Mouse (Mus musculus) megakaryocyte, adult 5-6 weeks (primary cell): ENCODE measurements around the gene 1600002K03Rik. TPM values are rescaled to one million over a fixed set of nuclear protein-coding genes. Genes with fewer than 3 reads are reported as not detected.

Source experiments
- ATAC-seq: 2 replicates; pipeline ENCODE4 v1.8.0; 2016; ENCODE audit warnings: mild to moderate bottlenecking, inconsistent platforms; ENCODE audit not compliant: poor library complexity, severe bottlenecking
- total RNA-seq, 2 experiments: library from RNA; stranded (forward) in 1 of 2; stranded (reverse) in 1 of 2; fragments of 153-499, 151-499 nt in 1 of 2; fragments of 221-1000, 200-1000 nt in 1 of 2; gene quantifications; 2 replicates each; pipeline versions ENCODE4 v1.2.3 to v1.2.4; 2015 to 2017

Gene 1600002K03Rik
- total RNA-seq, 2 experiments from 2014 or later = 18.8 to 21.0 TPM

DNA sequence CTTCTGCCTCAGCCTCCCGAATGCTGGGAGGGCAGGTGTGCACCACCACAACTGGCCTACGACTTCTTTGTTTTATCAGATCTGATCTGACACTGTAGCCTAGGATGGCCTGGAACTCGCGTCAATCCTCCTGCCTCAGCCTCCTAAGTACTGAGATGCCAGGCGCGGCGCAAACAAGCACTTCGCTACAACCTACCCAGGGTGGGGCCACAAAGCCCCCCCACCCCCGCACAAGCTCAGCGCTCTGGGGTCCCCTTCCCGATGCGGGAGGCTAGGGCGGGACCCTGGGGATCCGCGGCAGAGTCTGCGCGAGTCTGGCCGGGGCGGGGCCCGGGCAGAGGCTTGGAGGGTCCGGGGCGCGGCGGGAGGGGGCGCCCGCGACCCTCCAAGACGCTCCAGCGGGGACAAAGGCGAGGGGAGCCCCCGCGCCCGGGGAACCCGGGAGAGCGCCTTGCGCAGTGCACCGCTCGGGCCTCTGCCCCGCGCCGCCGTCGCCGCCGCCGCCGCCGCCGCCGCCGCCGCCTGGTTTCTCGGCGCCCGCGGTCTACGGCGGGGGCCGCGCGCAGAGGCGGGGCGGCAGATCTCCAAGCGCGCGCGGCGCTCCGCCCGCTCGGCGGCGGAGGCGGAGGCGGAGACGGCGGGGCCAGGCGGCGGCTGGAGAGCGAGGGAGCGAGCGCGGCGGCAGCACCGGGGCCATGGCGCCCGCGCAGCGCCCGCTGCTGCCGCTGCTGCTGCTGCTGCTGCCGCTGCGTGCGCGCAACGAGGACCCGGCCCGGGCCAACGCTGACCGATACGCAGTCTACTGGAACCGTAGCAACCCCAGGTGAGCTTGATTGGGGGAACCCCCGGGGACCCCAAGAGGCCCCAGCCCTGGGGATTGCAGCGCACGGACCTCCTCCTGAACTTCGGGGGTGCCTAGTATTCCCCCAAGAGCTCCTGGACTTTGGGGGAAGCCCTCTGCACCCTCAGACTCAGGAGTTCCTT, 6.6 kb downstream of the 1600002K03Rik start, which contains the start of gene Efna2:
Efna2 (plus strand) TSS at position 415 of the 984 bp plus-strand sequence.
- ATAC-seq = no peak

DNA sequence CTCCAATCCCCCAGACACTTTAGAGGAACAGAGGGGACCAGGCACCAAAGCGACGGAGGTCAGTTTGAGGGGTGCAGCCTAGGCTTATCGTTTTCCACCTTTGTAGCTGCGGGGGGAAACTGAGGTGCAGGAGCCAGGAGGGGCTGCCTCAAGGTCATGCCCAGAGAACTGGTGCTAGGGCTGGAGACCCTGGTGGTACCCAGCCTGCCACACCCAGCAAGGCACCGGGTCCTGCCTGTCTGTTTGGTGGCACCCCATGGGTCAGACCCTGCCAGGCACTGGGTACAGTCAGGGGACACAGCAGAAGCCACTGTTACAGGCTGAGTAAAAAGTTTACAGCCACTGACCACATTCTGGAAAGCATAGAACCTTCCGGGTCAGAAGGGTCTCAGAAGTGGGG, 7.5 kb downstream of the 1600002K03Rik start:
- no peak for ATAC-seq

GRCm38 (mm10) chr10:80180823-80181222, 8.1 kb downstream of the 1600002K03Rik start:
- ATAC-seq = no peak

DNA sequence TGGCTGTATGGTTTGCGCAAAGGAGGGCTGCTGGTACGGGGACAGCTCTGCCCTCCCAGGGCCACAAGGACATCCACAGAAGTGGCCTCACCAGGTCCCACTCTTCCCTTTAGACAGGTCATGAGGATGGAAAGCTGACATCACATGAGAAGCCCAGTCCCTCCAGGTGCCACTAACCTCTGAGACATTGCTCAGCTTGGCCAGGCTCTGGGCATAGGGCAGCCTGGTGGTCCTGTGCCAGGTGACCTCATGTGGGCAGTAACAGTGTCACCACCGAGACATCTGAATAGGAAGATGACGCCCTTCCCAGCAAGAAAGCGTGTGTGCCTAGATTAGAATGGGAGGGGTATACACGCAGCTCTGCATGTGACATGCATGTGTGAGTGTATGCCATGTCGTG, 9.8 kb downstream of the 1600002K03Rik start:
- no peak for ATAC-seq

DNA sequence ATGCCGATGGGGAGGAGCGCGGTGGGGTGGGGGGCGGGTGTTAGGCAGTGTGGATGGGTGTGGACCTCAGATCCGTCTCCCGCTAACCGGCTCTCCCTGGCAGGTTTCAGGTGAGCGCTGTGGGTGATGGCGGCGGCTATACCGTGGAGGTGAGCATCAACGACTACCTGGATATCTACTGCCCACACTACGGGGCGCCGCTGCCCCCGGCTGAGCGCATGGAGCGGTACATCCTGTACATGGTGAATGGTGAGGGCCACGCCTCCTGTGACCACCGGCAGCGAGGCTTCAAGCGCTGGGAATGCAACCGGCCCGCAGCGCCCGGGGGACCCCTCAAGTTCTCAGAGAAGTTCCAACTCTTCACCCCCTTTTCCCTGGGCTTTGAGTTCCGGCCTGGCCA, 13.9 kb downstream of the 1600002K03Rik start:
- ATAC-seq = no peak

DNA sequence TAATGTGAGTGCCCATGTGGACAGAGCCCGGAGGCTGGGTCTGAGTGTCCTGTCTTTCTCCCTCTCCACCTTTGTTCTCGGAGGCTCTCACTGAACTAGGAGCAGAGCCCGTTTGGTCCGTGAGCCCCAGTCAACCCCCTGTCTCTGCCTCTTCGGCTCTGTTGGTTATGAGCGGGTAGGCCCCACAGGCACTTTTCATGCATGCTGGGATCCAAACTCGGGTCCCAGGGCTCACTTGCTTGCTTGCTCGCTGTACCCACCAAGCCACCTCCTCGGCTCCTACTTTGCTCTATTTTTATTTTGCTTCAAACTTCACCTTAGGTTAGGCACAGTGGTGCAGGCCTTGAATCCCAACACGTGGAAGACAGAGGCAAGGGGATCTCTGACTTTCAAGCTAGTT, 15.0 kb downstream of the 1600002K03Rik start:
- ATAC-seq = no peak

- ATAC-seq = no peak
Observed at GRCm38 (mm10) chr10:80188453-80189024, 15.8 kb downstream of the 1600002K03Rik start.

- ATAC-seq = no peak
Observed at GRCm38 (mm10) chr10:80189999-80190398, 17.3 kb downstream of the 1600002K03Rik start.

DNA sequence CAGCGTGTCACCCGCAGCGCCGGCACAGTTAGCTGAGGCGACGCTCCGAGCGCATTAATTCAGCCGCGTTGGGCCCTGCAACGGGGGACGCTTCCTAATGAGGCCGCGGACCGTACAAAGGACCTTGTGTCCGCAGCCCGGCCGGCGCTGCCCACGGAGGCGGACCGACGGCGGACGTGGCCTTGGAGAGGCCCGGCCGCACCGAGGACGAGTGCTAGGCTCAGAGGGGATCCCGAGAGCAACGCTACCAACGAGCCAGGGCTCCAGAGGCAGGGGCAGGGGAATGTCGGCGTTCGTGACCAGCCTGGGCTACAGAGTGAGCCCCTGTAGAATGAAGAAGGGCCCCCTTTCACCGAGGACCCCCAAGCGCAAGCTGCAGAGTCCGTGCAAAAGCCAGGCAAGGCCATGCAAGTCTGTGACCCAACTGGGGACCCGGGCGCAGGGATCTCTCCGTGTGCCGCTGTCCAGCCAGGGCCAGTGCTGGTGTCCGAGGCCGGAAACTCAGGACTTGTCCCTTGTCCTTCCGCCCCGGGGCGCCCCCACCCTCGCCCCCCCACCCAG, 17.8 kb downstream of the 1600002K03Rik start:
- ATAC-seq = no peak

DNA sequence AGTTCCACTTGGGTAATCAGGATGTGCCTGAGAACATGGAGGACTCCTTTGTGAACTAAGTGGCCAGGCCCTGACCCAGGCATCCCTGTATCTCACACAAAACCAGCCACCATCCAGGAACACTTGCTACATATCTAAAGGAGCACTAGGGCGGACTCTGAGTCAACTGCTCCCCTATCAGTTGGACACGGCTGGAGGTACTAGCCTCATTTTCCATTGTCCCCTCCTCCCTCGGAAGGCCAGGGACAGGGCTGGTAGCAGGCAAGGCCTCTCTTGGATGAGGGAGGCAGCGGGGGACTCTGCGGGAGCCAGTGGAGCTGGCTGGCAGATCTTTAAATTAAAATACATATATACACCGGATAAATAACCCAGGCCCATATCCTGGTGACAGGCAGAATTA, 21.2 kb downstream of the 1600002K03Rik start:
- ATAC-seq = no peak

DNA sequence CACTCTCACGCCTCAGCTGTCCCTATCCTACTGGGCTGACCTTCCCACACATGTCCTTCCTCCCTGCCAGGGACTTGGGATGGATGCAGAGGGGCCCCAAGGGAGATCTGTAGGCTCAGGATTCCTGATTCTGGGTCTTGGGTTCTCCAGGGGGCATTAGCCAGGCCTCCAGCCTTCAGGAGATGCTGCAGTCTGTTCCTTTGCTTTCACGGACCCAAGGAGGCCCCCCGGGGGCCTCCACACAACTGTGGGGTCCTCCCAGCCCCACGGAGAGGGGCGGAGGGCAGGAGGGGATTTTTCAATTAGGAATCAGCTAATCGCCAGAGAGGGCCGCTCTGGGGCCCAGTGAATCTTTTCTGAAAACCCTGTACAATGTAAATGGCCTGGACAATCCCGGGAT, 21.7 kb downstream of the 1600002K03Rik start:
- no peak for ATAC-seq

DNA sequence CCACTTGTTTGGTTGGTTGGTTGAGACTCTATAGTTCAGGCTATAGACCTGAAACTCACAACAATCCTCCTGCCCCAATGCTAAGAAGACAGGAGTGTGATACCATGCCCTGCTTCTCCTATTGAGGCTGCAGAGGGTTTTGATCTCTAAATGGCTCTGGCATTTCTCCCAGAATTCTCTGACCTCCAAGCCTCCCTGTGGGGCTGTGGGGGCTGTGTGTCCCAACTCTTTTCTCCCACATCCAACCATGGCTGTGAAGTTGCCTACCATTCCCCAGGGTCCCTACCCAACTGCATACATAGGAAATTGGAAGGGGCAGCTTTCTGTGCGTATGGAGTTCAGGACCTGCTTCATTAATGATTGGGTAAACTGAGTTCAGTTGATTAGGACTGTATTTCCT, 23.4 kb downstream of the 1600002K03Rik start:
- no peak for ATAC-seq

DNA sequence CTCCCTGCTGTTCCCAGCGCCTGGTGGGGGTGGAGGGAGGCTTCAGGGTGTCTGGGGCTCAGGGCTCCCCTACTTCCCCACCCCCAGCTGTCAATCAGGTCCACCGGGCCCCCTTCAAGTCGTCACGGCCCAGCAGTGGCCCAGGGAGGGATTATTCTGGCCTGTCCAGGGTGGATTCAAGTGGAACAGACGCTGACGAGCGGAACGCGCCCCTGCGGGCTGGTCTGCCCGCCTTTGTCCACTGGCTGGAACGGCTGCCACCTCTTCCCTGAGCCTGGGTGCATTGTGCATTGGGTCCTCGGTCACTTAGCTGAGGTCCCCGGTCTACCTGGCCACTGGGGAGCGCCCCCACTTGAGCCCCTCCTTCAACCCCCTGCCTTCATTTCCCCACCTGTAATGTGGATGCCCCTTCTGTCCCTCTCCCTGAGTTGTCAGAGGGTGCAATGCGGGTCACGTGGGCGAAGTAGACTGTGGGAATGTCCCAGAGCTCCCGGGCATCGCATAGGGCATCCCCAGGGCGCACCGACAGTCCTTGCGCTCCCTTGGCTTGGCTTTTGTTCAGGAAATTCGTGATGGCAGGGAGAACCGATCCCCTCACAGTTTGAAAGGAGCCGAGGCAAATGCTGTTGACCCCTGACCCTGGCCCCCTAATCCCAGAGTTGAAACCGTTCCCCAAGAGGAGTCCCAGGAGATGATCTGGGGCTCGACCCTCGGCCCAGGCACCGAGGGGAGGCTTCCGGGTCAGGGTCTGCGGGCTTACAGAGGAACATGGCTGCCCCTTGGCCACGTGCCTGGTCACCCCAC, 24.2 kb downstream of the 1600002K03Rik start:
- ATAC-seq = no peak

DNA sequence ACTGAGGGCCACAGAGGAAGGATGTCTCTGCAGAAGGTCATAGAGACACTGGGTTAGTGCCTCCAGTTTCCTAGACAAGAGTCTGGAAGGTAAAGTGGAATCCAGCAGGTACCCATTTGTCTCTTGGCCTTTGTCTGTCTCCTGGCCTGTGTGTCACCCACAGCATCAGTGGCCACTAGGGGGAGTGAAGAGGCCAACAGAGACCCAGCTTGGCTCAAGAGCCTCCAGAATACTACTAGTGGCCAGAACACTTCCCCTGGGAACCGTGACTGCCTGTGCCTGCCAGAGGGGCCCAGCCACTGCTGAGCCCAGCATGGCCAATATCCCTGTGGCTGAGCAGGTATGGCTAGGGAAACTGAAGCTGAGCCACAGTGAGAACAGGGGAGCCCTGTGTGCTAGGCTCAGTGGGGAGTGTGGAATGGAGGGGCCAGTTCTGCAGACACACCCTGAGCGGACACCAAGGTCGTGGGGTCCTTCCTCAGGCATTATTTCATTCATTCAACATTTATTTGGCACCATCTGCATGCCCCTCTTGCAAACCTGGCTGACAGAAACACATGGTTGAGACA, 26.8 kb downstream of the 1600002K03Rik start:
- peak; percentile 99 for ATAC-seq

GRCm38 (mm10) chr10:80200485-80200884, 27.7 kb downstream of the 1600002K03Rik start:
- no peak for ATAC-seq

GRCm38 (mm10) chr10:80204055-80204454, 31.3 kb downstream of the 1600002K03Rik start:
- no peak for ATAC-seq

GRCm38 (mm10) chr10:80207201-80207600, 34.5 kb downstream of the 1600002K03Rik start:
- no peak for ATAC-seq

DNA sequence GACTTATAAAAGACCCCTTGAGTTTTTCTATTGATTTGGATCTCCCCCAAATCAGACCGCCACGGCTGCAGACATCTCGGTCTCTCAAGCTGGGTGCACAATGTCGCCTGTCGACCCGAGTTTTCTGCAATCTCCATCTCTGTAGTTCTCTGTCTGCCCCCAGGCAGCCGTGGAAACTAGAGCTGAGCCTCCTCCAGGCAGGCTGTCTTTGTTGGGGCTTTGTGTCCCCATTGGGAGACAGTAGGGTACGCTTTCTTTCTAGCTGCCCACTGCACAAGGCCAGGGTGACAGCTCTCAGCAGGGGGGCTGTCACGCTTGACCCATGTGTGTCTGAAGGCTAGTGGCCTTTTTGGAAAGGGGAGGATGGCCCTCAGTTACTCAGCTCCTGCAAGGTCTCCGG, 34.9 kb downstream of the 1600002K03Rik start:
- ATAC-seq = no peak

- ATAC-seq = no peak
Observed at GRCm38 (mm10) chr10:80208248-80208647, 35.5 kb downstream of the 1600002K03Rik start.

- no peak for ATAC-seq
Observed at GRCm38 (mm10) chr10:80208841-80209371, 36.2 kb downstream of the 1600002K03Rik start.
